Mouse (Mus musculus): ENCODE measurements around the gene Cgref1.
A peak's percentile ranks its signal among the peaks of the same experiment; 100 is the strongest.

Gene Cgref1

DNA sequence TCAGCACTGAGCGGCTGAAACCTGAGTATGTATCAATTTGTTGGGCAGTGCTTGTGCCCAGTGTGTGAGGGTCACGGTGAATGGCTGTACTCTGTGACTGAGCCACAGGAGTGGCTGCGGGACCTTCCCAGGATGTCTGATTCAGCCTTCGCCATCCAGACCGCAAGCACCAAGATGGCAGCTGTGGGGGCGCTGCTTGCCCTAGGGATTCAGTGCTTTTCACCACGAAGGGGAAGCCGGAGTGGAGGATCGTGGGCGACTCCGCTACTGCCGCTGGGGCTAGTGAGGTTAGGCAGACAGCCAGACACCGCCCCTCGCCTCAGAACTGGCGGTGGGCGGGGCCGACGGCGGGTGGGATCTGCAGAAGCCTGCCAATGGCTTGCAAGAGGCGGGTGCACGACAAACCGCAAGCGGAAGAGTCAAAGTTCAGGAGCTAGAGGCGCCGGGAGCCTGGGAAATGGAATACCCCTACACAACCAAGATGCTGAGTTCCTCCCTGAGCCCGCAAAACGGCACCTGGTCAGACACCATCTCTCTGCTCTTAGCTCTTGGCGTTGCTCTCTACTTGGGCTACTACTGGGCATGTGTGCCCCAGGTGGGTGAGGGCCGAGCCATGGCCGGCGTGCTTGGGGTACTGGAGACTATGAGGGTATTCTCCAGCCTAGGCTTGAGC lies 4.4 kb upstream of the Cgref1 start:
- DNase-seq = peak; percentile 97 to 98

DNA sequence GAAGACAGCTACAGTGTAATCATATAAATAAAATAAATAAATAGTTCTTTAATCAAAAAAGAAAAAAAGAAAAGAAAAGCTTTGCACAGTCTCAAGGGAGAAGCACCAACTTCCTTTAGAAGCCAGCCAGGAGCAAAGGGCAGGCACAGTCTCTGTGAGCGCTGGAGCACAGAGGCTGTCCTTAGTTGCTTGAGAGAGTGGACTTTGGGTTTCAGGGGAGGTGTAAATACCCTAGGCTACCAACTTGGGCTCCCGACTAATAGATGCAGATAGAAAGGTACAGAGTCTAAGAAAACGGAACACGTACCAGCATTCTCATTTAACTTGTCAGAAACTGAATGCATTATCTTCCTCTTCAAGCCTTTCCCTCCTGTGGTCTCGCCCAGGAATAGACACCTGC lies 3.2 kb upstream of the Cgref1 start:
- no peak for DNase-seq

DNA sequence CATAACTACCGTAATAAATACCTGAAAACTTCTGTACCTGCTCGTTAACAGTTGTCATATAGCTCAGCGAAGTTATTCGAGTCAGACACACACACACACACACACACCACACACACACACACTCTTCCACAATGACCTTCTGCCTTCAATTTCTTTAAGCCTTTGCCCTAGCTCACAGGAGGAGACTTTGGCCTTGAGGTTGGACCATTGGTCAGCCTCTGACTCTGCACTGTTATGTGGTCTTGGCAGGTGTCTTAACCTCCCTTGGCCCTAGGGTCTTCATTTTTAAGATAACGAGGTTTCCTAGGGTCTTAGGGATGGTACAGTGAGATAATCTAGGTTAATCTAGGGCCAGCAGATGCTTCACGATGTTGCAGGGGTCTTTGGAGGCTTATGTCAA lies 1.0 kb downstream of the Cgref1 start:
- DNase-seq = no peak

DNA sequence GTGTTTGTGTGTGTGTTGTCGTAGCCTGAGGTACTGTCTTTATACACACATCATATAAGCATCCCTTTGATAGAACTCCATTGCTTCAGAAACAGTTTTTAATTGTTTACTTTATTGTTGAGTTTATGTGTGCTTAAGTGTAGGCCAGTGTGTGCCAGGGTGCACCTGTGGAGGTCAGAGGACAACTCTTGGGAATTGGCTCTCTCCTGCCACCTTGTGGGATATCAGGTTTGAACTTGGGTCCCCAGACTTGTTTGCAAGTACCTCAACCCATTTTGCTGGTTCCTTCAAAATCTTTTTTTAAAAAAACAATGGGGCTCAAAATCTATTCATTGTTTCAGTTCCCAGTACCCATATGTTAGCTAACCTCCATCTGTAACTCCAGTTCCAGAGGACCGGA lies 2.4 kb downstream of the Cgref1 start:
- peak; percentile 40 to 56 for DNase-seq

DNA sequence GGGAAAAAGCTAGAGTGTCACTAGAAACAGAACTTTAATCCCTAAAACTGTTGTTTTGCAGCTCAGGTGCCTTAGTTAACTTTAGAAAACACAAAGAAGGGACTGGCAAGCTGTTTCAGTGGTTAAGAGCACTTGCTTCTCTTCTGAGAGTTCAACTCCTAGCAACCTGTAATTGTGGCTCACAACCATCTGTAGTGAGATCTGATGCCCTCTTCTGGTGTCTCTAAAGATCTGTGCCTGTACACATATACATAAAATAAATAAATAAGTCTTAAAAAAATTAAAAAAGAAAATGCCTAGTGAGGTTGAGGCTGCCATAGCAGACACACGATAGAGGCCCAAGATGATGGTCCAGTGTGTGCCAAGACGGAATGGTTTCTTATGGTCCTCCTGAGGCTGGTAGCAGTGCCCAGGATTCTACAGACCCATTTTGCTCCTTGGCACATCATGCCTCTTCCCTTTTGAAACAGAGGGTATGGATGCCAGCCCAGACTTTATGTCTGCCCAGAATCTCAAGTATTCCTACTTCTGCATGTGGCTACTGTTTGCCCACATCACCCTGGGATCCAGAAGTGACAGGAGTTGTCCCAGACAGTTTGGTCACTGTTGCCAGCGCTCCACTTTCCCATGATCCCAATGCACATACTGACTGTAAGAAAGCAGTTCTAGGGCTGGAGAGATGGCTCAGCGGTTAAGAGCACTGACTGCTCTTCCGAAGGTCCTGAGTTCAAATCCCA lies 10.5 kb downstream of the Cgref1 start:
- DNase-seq = no peak

DNA sequence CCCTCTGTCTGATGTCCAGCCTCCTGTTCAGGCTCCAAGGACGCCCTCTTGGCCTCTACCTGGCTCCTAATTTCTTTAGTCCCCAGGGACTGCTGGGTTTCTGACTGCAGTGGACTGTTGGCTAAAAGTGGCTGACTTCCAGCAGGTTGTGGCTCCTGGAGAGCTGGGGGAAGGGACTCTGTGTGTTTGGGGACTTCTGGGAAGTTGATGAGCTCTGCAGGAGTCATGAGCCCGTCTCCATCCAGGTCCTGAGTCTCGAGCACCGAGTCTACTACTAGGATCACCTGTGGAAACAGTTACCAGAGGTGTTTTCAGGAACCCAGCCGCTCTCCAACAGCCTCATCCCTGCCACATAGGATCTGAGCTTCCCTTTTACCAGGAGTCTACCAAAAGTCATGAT lies 11.7 kb downstream of the Cgref1 start:
- no peak for DNase-seq

DNA sequence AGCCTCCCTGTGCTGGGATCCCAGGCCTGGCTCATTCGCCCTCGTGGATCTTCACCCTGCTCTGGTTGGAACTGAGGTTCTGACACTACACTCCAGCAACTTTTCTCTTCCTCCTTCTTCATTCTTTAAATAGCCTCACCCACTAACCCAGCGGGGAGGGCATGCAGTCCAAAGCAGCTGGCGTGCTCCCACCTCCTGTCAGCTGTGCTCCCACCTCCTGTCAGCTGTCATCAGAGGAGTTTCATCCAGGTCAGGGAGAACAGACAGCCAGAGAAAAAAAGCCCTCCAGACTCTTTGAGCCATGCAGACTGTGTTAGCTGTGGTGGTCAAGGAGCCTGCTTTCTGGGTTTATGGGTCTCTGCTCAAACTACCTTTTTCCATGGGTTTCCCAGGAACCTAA lies 14.0 kb downstream of the Cgref1 start:
- no peak for DNase-seq

DNA sequence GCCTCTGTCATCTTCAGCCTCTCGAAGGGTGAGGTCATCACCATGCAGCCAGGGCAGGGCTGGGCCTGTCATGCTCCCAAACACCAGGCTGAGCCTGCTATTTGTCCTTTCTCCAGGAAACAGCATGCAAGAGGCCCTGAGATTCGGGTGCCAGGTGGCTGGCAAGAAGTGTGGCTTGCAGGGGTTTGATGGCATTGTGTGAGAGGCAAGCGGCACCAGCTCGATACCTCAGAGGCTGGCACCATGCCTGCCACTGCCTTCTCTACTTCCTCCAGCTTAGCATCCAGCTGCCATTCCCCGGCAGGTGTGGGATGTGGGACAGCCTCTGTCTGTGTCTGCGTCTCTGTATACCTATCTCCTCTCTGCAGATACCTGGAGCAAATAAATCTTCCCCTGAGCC lies 14.5 kb downstream of the Cgref1 start:
- no peak for DNase-seq

DNA sequence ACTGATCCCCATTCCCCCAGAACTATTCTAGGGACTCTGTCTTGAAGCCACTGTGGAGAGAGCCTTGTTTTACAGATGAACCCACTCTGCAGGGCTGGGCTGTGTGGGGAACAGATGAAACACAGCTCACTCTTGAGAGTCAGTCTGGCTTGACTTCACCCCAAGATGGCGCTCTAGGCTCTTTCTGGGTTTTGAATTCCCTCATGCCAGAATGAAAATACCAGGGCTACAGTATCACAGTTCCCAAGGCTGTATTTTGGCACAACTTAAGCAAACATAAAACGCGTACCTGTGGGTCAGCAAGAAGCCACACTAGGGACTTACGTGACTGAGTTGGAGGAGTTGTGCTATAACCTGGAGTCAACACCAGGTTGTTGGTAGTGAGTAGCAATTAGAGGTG lies 15.3 kb downstream of the Cgref1 start:
- DNase-seq = peak; percentile 85 to 87

DNA sequence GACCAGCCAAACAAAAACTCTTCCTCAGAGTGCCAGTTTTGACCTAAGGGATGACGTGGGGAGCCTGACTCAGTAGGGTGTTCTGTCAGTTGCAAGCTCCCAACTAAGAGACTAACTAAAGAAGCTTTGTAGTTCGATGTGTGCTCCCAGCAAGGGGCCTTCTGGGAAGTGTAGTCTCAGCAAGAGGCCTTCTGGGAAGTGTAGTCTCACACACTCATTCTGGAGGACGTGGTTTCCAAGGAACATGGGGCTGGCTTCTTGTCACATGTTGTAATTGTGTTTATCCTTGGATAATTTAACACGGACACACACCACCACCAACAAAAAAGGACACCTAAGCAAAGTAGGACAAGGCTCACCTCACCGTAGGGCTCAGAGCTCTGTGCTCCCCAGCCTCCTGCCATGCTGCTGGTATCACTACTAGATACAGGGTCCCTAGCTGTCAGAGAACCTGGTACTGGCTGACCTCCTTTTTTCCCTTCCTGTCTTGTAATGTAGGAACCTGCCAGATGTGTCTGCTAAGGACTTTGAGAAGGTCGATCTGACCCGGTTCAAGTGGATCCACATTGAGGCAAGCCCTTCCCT lies 17.4 kb downstream of the Cgref1 start:
- DNase-seq = peak in 1 of 2 experiments; percentile 40

DNA sequence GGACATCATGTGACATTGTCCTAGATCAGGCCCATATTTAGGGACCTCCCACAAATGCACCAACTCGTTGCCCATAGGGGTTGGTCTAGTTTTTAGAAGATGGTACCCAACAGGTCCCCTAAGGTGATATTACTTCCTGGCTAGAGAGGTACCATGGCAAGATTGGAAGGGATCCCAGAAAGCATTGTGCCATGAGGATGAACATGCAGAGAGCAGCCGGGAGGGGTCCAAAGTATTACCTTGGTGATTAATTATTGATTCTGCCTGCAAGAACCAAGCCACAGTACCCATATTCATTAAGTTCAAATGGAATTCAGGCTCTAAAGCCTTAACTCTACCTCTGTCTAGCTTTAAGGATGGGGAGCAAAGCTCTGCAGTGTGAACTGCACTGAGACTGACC lies 19.3 kb downstream of the Cgref1 start:
- no peak for DNase-seq

DNA sequence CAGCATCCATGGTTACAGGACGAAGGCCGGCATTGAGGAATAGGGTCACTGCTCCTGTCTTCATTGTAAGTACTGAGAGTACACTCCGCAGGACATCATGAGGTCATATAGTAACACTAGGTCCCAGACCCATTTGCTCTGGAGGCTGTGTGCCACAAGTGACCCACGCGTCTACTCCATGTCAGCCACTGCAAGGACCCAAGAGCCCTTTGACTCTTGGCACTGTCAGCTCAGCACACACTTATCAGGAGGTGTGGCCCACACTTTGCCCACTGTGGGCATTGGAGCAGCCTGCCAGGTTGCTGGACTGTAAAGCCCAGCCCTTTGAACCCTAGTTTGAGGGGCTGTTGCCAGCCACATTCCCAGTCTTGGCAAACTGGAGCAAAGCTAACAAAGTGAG lies 20.2 kb downstream of the Cgref1 start:
- DNase-seq = peak in 1 of 2 experiments; percentile 60

DNA sequence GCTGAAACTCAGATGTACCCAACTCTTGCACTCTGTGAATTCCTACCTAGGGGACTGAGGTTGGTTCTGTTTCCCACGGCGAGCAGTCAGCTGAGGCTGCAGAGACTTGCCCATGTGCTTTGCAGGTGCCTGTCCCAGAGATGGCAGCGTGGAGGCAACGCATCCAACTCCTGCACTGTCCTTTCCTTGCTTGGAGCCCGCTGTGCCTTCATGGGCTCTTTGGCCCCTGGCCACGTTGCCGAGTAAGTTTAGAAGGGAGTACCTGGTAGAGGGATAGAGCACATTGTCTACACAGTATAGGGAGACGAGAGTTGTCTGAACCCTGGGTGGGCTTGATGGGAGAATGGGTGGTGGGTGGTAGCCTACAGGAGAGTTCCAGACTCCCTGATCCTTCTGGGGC lies 20.8 kb downstream of the Cgref1 start:
- DNase-seq = no peak

DNA sequence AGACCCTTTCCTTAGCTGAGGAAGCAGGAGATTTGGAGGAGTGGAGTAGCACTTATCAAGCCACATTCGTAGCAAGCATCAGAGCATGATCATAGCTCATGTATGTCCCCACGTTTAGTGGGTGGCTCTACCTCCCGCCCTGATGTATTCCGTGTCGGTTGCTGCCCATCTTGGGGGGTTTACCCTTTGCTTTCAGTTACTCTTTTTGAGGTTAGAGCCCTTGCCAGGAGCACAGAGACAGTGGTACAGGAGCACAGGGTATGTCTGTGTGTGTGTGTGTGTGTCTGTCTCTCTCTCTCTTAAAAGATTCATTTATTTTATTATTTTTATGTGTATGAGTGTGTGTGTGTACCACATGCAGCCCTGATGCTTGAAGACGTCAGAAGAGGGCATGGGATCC lies 22.3 kb downstream of the Cgref1 start:
- DNase-seq = no peak

DNA sequence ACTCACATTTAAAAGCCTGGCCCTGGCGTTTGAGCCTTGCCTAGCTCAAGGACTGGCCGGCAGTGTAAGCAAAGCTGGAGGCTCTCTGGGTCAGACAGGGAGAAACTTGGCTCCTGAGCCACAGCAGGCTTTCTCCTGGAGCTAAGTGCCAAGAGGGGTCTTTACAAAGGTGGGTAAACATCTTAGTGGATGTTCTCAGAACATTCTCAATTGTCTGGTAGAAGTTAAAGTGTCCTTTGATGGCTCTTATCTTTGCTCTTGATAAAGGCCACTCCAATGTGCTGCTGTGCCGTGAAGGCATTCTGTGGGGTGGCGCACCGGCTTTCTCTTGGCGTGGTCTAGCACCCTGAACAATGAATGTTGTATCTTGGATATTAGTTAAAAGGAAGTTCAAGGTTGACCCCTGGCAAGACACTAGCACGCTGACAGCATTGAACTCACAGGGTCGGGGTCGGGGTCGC lies 22.8 kb downstream of the Cgref1 start:
- DNase-seq = no peak

DNA sequence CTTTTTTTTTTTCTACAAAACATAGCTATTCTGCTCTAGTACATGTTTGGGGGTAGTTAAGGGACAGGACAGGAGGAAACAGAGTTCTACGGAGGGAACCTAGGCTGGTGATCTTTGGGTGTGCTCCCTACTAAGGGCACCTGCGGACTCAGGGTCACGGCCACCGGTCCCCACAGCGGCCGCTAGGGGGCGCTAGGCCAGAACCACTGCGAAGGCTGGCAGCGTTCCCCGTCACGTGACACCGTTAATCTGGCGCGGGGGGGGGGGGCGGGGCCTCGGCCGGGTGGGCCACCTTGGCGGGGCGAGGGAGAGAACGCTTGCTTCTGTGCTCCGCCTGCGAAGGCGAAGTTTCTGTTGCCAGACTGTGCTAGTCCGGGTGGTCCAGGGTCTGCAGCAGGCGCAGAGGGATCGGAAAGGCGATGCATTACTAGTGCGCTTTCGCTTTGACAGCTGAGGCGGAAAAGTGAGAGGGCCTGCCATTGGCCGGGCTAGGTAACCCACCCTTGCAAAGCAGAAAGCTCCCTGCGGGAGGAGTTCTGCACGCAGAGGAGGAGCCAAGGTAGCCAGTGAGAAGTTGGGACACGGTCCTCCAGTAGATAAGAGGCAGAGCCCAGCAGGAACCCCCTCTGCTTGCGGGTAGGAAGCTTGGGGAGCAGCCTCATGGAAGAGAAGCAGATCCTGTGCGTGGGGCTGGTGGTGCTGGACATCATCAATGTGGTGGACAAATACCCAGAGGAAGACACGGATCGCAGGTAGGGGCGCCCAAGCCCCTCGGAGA lies 23.9 kb downstream of the Cgref1 start, which contains the start of gene Khk:
TSS of gene Khk (plus strand) at position 176 of the 778 bp plus-strand sequence.
- DNase-seq = peak; percentile 96

DNA sequence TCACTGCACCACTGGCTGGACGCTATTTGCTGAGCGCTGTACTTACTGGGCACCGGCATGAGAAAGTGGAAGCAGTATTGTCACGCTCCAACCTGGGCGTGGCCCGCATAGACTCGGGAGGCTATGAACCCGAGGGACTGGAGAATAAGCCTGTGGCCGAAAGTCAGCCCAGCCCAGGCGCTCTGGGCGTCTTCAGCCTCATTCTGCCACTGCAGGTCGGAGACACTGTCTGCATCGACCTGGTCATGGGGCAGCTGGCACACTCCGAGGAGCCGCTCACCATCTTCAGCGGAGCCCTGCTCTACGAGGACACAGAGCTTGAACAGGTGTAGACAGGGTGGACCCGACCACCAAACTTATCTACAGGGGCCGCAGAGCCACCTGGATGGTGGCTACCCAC lies 24.8 kb downstream of the Cgref1 start:
- peak in 1 of 2 experiments; percentile 45 for DNase-seq

DNA sequence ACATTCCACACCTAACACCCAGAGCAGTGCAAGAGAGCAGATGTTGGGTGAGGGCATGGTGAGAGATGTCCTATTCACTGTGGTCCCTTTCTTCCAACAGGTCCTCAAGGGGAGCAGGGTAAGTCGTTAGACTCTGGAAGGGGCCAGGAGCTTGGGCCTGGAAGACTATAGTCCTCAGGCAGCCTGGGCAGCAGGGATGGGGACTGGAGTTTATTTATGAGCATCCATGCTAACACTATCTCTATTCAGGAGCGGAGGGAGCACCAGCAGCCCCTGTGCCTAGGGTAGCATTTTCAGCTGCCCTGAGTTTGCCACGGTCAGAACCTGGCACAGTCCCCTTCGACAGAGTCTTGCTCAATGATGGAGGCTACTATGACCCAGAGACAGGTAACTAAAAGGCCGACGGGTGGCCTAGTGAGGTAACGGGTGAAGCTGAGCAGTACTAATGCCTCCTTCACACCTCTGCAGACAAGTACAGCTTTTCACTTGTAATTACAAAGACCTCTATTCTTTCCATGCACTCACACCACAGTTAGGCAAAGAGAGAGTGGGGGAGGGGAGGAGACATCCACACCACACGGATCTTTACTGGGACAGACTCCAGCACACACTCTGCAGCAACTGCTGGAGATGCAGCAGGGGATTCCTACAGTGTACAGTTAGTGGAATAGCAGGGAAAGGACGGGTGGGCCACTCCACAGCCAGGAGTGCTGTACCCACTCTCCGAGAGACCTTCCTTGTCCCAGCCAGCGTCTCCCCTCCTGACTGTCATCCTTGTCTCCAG lies 25.4 kb downstream of the Cgref1 start:
- peak in 1 of 2 experiments; percentile 31 for DNase-seq

DNA sequence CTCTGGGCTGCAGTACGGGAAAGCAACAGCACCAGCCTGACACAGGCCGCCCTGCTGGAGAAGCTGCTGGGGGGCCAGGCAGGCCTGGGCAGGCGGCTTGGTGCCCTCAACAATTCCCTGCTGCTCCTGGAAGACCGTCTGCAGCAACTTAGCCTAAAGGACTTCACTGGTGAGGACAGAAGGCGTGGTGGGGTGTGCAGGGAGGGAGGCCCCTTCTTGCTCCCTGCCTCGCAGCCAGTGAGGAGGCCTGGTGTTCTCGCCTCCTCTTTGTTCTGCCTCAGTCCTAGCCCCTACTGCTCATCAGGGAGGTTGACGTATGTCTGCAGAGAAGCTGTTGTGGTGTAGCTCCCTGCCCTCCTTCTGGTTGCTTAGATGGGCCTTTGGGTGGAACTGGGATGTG lies 26.7 kb downstream of the Cgref1 start:
- no peak for DNase-seq

DNA sequence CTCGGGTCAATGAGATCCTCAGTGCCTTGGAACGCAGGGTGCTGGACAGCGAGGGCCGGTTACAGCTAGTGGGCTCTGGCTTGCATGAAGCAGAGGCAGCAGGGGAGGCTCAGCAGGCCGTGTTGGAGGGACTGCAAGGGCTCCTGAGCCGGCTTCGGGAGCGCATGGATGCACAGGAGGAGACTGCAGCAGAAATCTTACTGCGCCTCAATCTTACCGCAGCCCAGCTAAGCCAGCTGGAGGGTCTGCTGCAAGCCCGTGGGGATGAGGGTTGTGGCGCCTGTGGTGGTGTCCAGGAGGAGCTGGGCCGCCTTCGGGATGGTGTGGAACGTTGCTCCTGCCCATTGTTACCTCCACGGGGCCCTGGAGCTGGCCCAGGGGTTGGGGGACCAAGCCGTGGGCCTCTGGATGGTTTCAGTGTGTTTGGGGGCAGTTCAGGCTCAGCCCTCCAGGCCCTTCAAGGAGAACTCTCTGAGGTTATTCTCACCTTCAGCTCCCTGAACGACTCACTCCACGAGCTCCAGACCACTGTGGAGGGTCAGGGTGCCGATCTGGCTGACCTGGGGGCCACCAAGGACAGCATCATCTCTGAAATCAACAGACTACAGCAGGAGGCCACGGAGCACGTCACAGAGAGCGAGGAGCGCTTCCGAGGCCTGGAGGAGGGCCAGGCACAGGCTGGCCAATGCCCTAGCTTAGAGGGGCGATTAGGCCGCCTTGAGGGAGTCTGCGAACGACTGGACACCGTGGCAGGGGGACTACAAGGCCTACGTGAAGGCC lies 27.3 kb downstream of the Cgref1 start:
- DNase-seq = no peak

DNA sequence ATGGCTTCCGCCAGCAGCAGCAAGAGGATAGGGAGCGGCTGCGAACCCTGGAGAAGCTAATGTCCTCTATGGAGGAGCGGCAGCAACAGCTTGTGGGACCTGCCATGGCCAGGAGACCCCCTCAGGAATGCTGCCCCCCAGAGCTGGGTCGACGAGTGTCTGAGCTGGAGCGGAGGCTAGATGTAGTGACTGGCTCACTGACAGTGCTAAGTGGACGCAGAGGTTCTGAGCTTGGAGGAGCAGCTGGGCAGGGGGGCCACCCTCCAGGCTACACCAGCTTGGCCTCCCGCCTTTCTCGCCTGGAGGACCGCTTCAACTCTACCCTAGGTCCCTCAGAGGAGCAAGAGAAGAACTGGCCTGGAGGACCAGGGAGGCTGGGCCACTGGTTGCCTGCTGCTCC lies 28.0 kb downstream of the Cgref1 start:
- DNase-seq = no peak

DNA sequence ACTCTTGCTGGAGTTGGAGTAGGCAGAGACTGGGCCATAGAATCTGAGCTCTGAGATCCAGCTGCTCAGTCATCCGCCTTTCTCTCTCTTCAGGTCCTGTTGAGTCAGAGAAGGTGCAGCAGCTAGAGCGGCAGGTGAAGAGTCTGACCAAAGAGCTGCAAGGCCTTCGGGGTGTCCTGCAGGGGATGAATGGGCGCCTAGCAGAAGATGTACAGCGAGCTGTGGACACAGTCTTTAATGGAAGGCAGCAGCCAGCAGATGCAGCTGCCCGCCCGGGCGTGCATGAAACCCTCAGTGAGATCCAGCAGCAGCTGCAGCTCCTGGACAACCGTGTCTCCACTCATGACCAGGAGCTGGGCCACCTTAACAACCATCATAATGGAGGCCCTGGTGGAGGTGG lies 28.6 kb downstream of the Cgref1 start:
- DNase-seq = no peak

Measured in kidney, postnatal 4 days (tissue).